Mouse (Mus musculus) CD4-positive, CD25-positive, alpha-beta regulatory T cell, adult 4 months (primary cell): Measurements from ENCODE around the gene Mta2. TPM values are rescaled to one million over a fixed set of nuclear protein-coding genes. Genes with fewer than 3 reads are reported as not detected.
"Not testable (repeated sequence)": the region's sequence is repeated elsewhere in the genome, so short reads cannot be mapped to it uniquely, and the experiment has no call there.

Source experiments
- ATAC-seq: one replicate; pipeline ENCODE4 v1.8.0; 2017
- polyA plus RNA-seq, 2 experiments: library from polyadenylated mRNA; unstranded; fragments of 100-300 nt; shearing (Covaris generic); gene quantifications; one replicate each; pipeline ENCODE4 v1.2.1; 2017

Gene Mta2
- polyA plus RNA-seq, 2 experiments from 2014 or later = 81.7 to 126 TPM

GRCm38 (mm10) chr19:8967893-8968292 is 26.2 kb downstream of the Mta2 start:
- ATAC-seq = no peak

- ATAC-seq = not testable (repeated sequence)
Observed at GRCm38 (mm10) chr19:8972491-8972890, 30.8 kb downstream of the Mta2 start.

DNA sequence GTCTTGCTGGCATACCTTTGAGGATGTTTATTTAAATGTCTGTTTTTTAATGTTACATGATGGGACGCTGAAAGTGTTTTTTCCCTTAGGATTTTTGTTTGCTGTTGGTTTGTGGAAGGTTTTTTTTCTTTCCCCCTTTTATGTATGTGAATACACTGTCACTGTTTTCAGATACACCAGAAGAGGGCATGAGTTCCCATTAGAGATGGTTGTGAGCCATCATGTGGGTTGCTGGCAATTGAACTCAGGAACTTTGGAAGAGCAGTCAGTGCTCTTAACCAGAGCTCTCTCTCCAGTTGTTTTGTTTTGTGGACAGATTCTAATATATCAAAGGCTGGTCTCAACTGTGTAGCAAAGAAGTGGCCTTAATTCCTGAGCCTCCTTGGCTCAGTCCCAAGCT is 33.0 kb downstream of the Mta2 start:
- no peak for ATAC-seq

DNA sequence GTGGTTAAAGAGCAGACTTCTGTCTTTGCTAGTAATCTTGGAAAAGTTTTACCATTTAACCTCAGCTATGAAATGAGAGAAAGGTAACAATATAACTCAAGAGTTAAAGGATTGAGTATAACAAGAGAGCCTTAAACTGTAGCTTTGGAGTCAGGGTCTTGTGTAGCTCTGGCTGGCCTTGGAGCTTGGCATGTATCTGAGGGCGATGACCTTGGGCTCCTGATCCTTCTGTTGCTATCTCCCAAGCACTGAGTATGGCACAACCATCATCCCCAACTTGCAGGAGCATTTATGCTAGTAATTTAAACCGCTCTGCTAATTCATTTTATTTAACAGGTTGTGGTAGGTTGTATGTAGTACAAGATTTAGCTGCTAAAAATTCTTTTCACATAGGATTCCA is 33.8 kb downstream of the Mta2 start:
- ATAC-seq = no peak

- peak; percentile 74 for ATAC-seq
Observed at GRCm38 (mm10) chr19:8976535-8976934, 34.9 kb downstream of the Mta2 start.

GRCm38 (mm10) chr19:8980771-8981170 is 39.1 kb downstream of the Mta2 start:
- no peak for ATAC-seq

- no peak for ATAC-seq
Observed at GRCm38 (mm10) chr19:8981450-8982168, 39.9 kb downstream of the Mta2 start.

DNA sequence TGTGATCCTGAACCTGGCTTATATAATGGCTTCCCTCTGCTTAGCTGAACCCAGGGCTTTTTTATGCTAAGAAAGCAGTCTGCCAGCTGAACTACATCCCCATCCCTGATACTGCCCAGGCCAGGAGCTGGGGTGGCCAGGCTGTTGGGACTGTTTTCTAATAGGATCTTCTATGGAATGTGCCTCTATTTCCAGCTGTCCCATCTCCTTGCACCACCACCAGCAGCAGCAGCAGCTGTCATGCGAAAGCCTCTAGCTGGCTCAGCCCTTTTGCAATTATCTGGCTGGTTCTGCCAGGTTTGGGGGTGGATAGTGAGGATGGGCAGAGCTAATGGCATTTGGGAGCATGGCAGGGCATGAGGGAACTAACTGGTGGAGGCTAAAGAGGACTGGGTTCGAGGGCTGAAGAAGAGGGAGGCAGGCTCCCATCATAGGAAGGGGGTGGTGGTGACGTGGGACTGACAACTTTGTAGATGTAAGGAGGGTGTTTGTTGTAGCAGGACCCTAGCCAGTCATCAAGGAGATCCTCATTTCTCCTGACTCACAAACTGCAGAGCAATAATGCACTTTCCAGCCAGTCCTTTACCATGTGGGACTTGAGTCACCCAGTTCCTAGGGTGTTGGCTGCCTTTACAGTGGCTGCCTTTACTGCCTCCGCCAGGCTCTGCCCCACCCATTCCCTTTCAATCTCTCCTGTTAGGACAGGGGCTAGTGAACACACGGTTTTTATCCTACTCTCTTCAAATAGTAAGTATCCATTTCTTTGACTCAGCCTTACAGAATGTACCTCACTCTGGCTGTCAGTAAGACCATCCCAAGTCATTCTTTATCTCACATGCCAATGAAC is 40.9 kb downstream of the Mta2 start:
- ATAC-seq = no peak

DNA sequence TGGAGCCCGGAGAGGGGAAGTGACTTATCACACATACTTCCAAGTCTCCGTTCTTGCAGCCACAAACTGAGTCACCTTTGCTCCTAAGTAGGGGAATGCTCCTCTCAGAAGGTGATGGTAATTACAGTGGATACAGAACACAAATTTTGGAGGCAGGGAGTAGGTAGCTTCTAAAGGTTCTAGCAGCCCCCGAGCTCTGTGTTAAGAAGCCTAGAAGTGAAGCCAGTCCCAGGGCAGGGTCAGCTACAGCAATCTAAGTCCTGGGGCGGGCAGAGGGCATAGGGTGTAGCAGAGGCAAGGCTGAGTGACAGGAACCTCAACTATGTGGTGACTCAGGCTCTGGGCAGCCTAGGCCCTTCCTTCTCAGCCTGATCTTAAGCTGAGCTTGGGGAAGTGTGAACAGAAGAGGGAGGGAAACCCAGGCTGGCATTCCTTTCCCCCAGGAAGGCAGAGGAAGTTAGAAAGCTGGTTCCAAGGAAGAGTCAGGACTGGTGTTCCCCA is 41.5 kb downstream of the Mta2 start:
- ATAC-seq = no peak

DNA sequence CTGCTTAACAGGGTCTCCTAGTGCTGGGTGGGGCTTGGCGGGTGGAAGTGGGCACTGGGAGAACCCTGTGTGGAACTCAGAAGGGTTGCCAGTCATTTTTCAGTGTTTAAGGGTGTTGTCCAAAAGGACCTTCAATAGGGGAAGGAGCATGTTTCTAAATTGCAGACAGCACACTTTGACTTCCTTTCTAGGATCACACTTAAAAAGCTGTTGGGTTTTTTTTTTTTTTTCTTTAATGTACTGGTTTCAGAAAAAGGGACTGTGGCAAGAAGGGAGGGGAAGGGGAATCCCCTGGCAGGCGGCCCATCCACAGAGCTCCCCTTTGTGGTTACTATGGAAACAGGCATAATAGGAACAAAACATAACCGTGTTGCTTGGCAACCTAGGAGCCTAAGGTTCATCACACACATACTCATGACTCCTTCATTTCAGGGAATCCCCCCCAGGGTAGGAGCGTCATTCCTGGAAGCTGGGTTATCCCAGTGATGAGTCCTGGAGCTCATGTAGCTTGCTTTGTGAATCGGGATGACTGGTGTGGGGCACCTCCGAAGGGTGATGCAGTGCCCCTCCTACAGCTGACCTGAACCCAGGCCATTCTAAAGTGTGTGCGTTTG is 42.7 kb downstream of the Mta2 start:
- peak; percentile 93 for ATAC-seq

DNA sequence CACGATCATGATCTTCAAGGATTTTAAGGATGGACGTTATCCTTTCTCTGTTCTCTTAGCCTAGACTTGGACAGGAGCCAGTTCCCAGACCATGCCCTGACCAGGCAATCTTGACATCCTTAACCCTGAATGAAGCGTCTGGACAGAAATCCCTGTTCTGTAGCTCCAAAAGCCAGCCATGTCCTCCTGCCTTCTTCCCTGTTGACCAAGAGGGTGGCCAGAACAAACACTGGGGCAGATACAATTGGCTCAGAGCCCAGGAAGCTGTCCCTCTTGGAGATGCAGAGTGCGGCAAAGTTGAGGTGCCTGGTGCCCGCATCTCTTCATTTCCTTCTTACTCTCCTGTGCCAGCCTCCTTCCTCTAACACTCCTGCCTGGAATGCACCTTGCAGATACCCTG is 44.2 kb downstream of the Mta2 start:
- ATAC-seq = no peak

- ATAC-seq = no peak
Observed at GRCm38 (mm10) chr19:8987816-8988215, 46.1 kb downstream of the Mta2 start.

DNA sequence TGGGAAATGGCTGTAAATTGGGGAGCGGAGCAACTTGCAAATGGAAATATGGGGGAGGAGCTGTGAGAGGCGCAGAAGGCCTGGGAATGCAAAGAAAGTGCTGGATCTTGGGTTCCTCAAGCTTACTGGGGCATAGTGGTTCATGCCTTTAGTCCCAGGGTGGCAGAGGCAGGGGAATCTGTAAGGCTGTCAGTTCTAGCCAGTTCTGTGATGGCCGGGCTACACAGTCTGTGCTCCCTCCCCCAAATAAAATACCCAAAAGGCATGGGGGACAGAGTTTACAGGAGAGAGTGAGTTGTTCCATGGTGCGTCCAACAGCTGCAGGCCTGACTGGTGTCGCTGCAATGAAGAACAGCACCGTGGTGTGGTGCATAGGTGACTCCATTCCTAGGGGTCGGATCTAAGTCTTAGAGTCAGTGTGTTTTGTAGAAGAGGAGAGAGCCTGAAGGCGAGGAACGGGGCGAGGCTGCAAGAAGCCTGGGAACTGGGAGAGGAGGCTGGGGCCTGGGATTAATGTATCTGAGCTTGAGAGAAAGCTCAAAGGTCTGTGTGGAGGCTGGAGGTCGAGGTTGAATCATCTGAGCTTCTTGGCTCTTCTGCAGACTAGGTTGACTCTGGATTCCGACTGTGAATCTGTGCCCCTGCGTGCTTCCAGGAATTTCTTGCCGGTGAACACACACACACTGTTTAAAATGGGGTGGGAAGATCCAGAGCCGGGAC is 46.8 kb downstream of the Mta2 start:
- no peak for ATAC-seq

GRCm38 (mm10) chr19:8989066-8989566 is 47.4 kb downstream of the Mta2 start, which contains the start of gene Ahnak:
TSS of gene Ahnak (plus strand) at chr19:8989284.
- ATAC-seq = no peak

- ATAC-seq = peak; percentile 39
Observed at GRCm38 (mm10) chr19:8989567-8990431, 48.1 kb downstream of the Mta2 start.

- ATAC-seq = peak; percentile 31
Observed at GRCm38 (mm10) chr19:8990432-8991102, 48.9 kb downstream of the Mta2 start.

- no peak for ATAC-seq
Observed at GRCm38 (mm10) chr19:8991245-8991870, 49.7 kb downstream of the Mta2 start.

DNA sequence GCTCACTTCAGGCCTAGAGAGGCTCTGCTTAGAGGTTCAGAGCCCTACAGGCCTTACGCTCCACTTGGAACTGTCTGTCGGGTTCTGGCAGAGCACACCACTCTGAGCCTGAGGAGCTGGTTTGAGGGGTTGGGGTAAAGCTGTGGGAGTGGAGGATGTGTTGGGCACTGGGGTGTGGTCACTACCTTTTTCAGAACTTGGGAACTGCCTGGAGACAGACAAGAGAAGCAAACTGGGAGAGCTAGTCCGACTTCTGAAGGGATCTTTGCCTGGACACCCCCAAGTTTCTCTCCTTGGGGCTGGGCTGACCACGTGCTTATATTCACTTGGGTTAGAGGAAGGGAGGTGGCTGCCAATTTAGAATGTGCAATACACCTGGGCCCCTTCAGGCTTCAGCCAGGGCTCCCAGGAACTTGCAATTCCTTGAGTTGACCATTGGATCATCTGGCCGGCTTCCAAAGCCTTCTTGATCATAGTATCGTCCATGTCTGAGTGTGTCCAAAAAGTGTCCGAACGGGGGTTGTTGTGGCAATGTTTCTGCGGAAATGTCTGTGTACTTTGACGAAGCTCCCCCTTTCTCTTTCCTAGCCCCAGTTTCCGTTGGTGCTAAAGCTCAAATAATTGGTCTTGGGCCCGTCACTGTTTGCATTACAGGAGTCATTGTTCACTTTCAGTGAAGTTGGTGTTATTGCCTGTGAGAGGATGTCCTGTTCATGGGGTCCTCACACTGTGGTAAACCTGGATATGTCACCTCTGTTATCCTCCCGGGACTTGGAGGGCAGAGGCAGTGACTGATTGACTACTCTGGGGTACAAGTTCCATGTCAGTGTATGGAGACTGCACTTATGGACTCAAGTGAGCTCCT is 50.4 kb downstream of the Mta2 start:
- ATAC-seq = no peak
